Mouse (Mus musculus) left cerebral cortex, adult 18-20 months (tissue): ENCODE measurements at regions not wholly inside any gene's neighbourhood (a gene's known extent, or its start where the extent isn't known, plus 50 kb on each side); places are given as distances from the start of the nearest gene placed in this dataset.

Experiments used
- DNase-seq, 2 experiments: peaks; one replicate each; pipeline ENCODE4 v3.0.0; 2021 to 2022; ENCODE audit warnings: low spot score in 2 of 2, mixed read lengths in 1 of 2

GRCm38 (mm10) chr9:47432715-47433114 is 97.3 kb upstream of the Cadm1 start:
- no peak for DNase-seq

- DNase-seq = no peak
Observed at GRCm38 (mm10) chr9:47433185-47433584, 96.8 kb upstream of the Cadm1 start.

GRCm38 (mm10) chr9:47434091-47434490 is 95.9 kb upstream of the Cadm1 start:
- no peak for DNase-seq

- DNase-seq = no peak
Observed at GRCm38 (mm10) chr9:47438976-47439375, 91.0 kb upstream of the Cadm1 start.

GRCm38 (mm10) chr9:47439506-47439905 is 90.5 kb upstream of the Cadm1 start:
- DNase-seq = no peak

GRCm38 (mm10) chr9:47440128-47440527 is 89.8 kb upstream of the Cadm1 start:
- DNase-seq = no peak

- no peak for DNase-seq
Observed at GRCm38 (mm10) chr9:47441155-47441554, 88.8 kb upstream of the Cadm1 start.

GRCm38 (mm10) chr9:47444168-47444567 is 85.8 kb upstream of the Cadm1 start:
- no peak for DNase-seq

GRCm38 (mm10) chr9:47444752-47445151 is 85.2 kb upstream of the Cadm1 start:
- DNase-seq = no peak

GRCm38 (mm10) chr9:47445332-47445731 is 84.6 kb upstream of the Cadm1 start:
- DNase-seq = peak; percentile 8 to 15

GRCm38 (mm10) chr9:47452752-47453151 is 77.2 kb upstream of the Cadm1 start:
- no peak for DNase-seq

GRCm38 (mm10) chr9:47458721-47459418 is 71.1 kb upstream of the Cadm1 start:
- no peak for DNase-seq

- no peak for DNase-seq
Observed at GRCm38 (mm10) chr9:47459461-47460049, 70.4 kb upstream of the Cadm1 start.

- no peak for DNase-seq
Observed at GRCm38 (mm10) chr9:47460241-47460640, 69.7 kb upstream of the Cadm1 start.

GRCm38 (mm10) chr9:47461915-47462314 is 68.1 kb upstream of the Cadm1 start:
- DNase-seq = no peak

- no peak for DNase-seq
Observed at GRCm38 (mm10) chr9:47466767-47467166, 63.2 kb upstream of the Cadm1 start.

GRCm38 (mm10) chr9:47467815-47468214 is 62.2 kb upstream of the Cadm1 start:
- no peak for DNase-seq

- DNase-seq = no peak
Observed at GRCm38 (mm10) chr9:47469576-47469975, 60.4 kb upstream of the Cadm1 start.

GRCm38 (mm10) chr9:47470741-47471140 is 59.2 kb upstream of the Cadm1 start:
- DNase-seq = no peak

- no peak for DNase-seq
Observed at GRCm38 (mm10) chr9:47471767-47472420, 58.1 kb upstream of the Cadm1 start.

GRCm38 (mm10) chr9:47473776-47474365 is 56.1 kb upstream of the Cadm1 start:
- DNase-seq = no peak

GRCm38 (mm10) chr9:47474776-47475175 is 55.2 kb upstream of the Cadm1 start:
- DNase-seq = no peak
